Mouse (Mus musculus) heart, embryonic 11.5 days (tissue): ENCODE measurements around the gene Wwc2. TPM values are rescaled to one million over a fixed set of nuclear protein-coding genes. Genes with fewer than 3 reads are reported as not detected.
A peak's percentile ranks its signal among the peaks of the same experiment; 100 is the strongest.

Experiments used
- ATAC-seq: fragments of 200-750 bp; cut with Nextera tagmentation; replicated peaks from 2 replicates; pipeline ENCODE4 v1.8.0; 2017; ENCODE audit warnings: moderate library complexity; ENCODE audit not compliant: insufficient number of reproducible peaks, low FRiP score, low TSS enrichment
- H3K27ac ChIP-seq: fragments of 300-500 bp; sonication (generic); 2 replicates; pipeline ENCODE4 v1.5.1; 2014; ENCODE audit warnings: mild to moderate bottlenecking, low read depth, low read length
- H3K27me3 ChIP-seq: fragments of 300-500 bp; sonication (generic); 2 replicates; pipeline ENCODE4 v1.6.1; 2014; ENCODE audit warnings: mild to moderate bottlenecking, low read length, mixed read lengths; ENCODE audit not compliant: control insufficient read depth, insufficient read depth
- H3K36me3 ChIP-seq: fragments of 300-500 bp; sonication (generic); 2 replicates; pipeline ENCODE4 v1.6.1; 2014; ENCODE audit warnings: mild to moderate bottlenecking, low read length, moderate library complexity, mixed read lengths; ENCODE audit not compliant: control insufficient read depth, insufficient read depth
- H3K4me1 ChIP-seq: fragments of 300-500 bp; sonication (generic); 2 replicates; pipeline ENCODE4 v1.6.1; 2014; ENCODE audit warnings: low read length; ENCODE audit not compliant: control insufficient read depth, insufficient read depth
- H3K4me2 ChIP-seq: fragments of 300-500 bp; sonication (generic); 2 replicates; pipeline ENCODE4 v1.6.1; 2014; ENCODE audit warnings: mild to moderate bottlenecking, moderate library complexity
- H3K4me3 ChIP-seq: fragments of 300-500 bp; sonication (generic); 2 replicates; pipeline ENCODE4 v1.5.1; 2014; ENCODE audit warnings: low read depth, low read length
- H3K9ac ChIP-seq: fragments of 300-500 bp; sonication (generic); 2 replicates; pipeline ENCODE4 v1.6.1; 2014; ENCODE audit warnings: mild to moderate bottlenecking, low read depth, low read length, moderate library complexity
- H3K9me3 ChIP-seq: fragments of 300-500 bp; sonication (generic); replicated peaks from 2 replicates; pipeline ENCODE4 v1.6.1; 2016; ENCODE audit warnings: low read length; ENCODE audit not compliant: control insufficient read depth
- WGBS: fragments of 180-500 bp; shearing (Covaris S2); extraction: QIAGEN DNeasy Blood & Tissue Kit; methylation state at CpG from one replicate; pipeline ENCODE4 v1.1.7; 2014; ENCODE audit not compliant: insufficient replicate concordance; 5-methylcytosine and 5-hydroxymethylcytosine counted together
- polyA plus RNA-seq: library from polyadenylated mRNA; unstranded; fragments of >200 nt; fragmentation: Nextera tagmentation; extraction: Ambion mirVana; gene quantifications from 2 replicates; pipeline ENCODE4 v1.2.1, GENCODE M21; 2014

The Wwc2 gene
- polyA plus RNA-seq, 1 experiment from 2014 or later: 14.8 TPM

- Histone ChIP-seq H3K27ac (no peak overlapping the region), H3K27me3 (no peaks in the 10 kb centered on the region), H3K4me2 (no peak overlapping the region), H3K9me3 (no peaks in the 10 kb centered on the region), H3K4me1 (peaks cover 11% of the 10 kb centered on the region), H3K9ac (no peak overlapping the region), H3K36me3 (no peaks in the 10 kb centered on the region), H3K4me3 (no peak overlapping the region)
- WGBS: 42% methylated on average over 1 of the region's 1 CpGs
- no peak for ATAC-seq
Observed at GRCm38 (mm10) chr8:47996712-47997111, 6.0 kb upstream of the Wwc2 start.

GRCm38 (mm10) chr8:47996126-47996525, 5.4 kb upstream of the Wwc2 start:
- 95% methylated on average over 3 of the region's 3 CpGs for WGBS
- H3K4me2 ChIP-seq: no peak overlapping the region
- H3K4me3 ChIP-seq: no peak overlapping the region
- H3K9ac ChIP-seq: no peak overlapping the region
- H3K36me3 ChIP-seq: no peaks in the 10 kb centered on the region
- peaks cover 11% of the 10 kb centered on the region for H3K4me1 ChIP-seq
- H3K27me3 ChIP-seq: no peaks in the 10 kb centered on the region
- H3K9me3 ChIP-seq: no peaks in the 10 kb centered on the region
- no peak for ATAC-seq
- H3K27ac ChIP-seq: no peak overlapping the region

- Histone ChIP-seq H3K4me3 (peak overlapping the region; percentile 23; the same call in 1 of the 2 replicates), H3K27me3 (no peaks in the 10 kb centered on the region), H3K4me2 (peak overlapping the region; percentile 47), H3K27ac (no peak overlapping the region), H3K4me1 (peaks cover 11% of the 10 kb centered on the region), H3K9ac (no peak overlapping the region), H3K9me3 (no peaks in the 10 kb centered on the region), H3K36me3 (no peaks in the 10 kb centered on the region)
- 80% methylated on average over 6 of the region's 6 CpGs for WGBS
- no peak for ATAC-seq
Observed at GRCm38 (mm10) chr8:47995391-47995790, 4.7 kb upstream of the Wwc2 start.

GRCm38 (mm10) chr8:47994618-47995274, 4.0 kb upstream of the Wwc2 start:
- Histone ChIP-seq H3K27me3 (no peaks in the 10 kb centered on the region), H3K9me3 (no peaks in the 10 kb centered on the region), H3K4me2 (peak overlapping the region; percentile 47), H3K27ac (peak overlapping the region; percentile 57), H3K4me1 (peaks cover 11% of the 10 kb centered on the region), H3K36me3 (no peaks in the 10 kb centered on the region), H3K9ac (peak overlapping the region; percentile 43; the same call in 1 of the 2 replicates), H3K4me3 (peak overlapping the region; percentile 23)
- ATAC-seq: no peak
- WGBS: 22% methylated on average over 25 of the region's 25 CpGs

GRCm38 (mm10) chr8:47990386-47990772, 345 bp downstream of the Wwc2 start:
- Histone ChIP-seq H3K9me3 (no peaks in the 10 kb centered on the region), H3K4me2 (peak overlapping the region; percentile 95), H3K27ac (peak overlapping the region; percentile 96), H3K4me1 (peaks cover 29% of the 10 kb centered on the region), H3K36me3 (no peaks in the 10 kb centered on the region), H3K4me3 (peak overlapping the region; percentile 90), H3K9ac (peak overlapping the region; percentile 88), H3K27me3 (no peaks in the 10 kb centered on the region)
- 3% methylated on average over 30 of the region's 45 CpGs for WGBS
- peak; percentile 90 for ATAC-seq

- H3K27me3 ChIP-seq: no peaks in the 10 kb centered on the region
- peak overlapping the region; percentile 96 for H3K27ac ChIP-seq
- peaks cover 32% of the 10 kb centered on the region for H3K4me1 ChIP-seq
- no peaks in the 10 kb centered on the region for H3K9me3 ChIP-seq
- H3K4me2 ChIP-seq: peak overlapping the region; percentile 95
- H3K36me3 ChIP-seq: no peaks in the 10 kb centered on the region
- ATAC-seq: peak; percentile 23; the same call in 1 of the 2 replicates
- WGBS: under 1% methylated on average over 54 of the region's 66 CpGs
- H3K4me3 ChIP-seq: peak overlapping the region; percentile 90
- peak overlapping the region; percentile 88 for H3K9ac ChIP-seq
Observed at GRCm38 (mm10) chr8:47989655-47990385, 904 bp downstream of the Wwc2 start.

- H3K27ac ChIP-seq: peak overlapping the region; percentile 96
- H3K27me3 ChIP-seq: no peaks in the 10 kb centered on the region
- H3K9me3 ChIP-seq: no peaks in the 10 kb centered on the region
- H3K4me1 ChIP-seq: peaks cover 30% of the 10 kb centered on the region
- peak overlapping the region; percentile 95 for H3K4me2 ChIP-seq
- H3K36me3 ChIP-seq: no peaks in the 10 kb centered on the region
- H3K4me3 ChIP-seq: peak overlapping the region; percentile 90
- H3K9ac ChIP-seq: peak overlapping the region; percentile 88
- ATAC-seq: no peak
- 9% methylated on average over 8 of the region's 8 CpGs for WGBS
Observed at GRCm38 (mm10) chr8:47989211-47989610, 1.5 kb downstream of the Wwc2 start.

GRCm38 (mm10) chr8:47988111-47988510, 2.6 kb downstream of the Wwc2 start:
- Histone ChIP-seq H3K4me3 (no peak overlapping the region), H3K36me3 (no peaks in the 10 kb centered on the region), H3K27me3 (no peaks in the 10 kb centered on the region), H3K9ac (no peak overlapping the region), H3K4me1 (peaks cover 29% of the 10 kb centered on the region), H3K27ac (no peak overlapping the region), H3K9me3 (no peaks in the 10 kb centered on the region), H3K4me2 (peak overlapping the region; percentile 95; the same call in 1 of the 2 replicates)
- 74% methylated on average over 15 of the region's 15 CpGs for WGBS
- ATAC-seq: no peak
